Mouse (Mus musculus): Measurements from ENCODE around the gene Otof.
A peak's percentile ranks its signal among the peaks of the same experiment; 100 is the strongest.

Gene Otof

DNA sequence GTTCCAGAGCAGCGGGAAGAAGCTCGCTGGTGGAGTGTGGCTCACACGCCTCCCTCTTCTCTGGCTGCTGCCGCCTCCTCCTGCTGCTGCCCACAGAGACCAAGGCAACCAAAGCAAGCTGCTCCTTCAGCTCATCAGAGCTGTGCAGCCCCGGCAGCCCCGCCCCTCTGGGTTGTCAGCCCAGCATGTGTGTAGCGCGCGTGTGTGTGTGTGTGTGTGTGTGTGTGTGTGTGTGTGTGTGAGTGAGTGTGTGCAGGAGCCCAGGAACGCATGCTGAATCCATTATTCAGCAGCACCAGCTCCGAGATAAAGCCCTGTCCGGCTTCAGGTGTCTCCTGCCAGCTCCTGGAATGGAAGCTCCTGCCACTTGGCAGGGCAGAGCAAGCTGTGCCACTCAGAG, at the start of gene Otof:
Gene Otof, minus strand, starts transcription at position 112 of the 400 bp plus-strand sequence.
- no peak for DNase-seq (ENCODE audit: low spot score in 2 of 2)

DNA sequence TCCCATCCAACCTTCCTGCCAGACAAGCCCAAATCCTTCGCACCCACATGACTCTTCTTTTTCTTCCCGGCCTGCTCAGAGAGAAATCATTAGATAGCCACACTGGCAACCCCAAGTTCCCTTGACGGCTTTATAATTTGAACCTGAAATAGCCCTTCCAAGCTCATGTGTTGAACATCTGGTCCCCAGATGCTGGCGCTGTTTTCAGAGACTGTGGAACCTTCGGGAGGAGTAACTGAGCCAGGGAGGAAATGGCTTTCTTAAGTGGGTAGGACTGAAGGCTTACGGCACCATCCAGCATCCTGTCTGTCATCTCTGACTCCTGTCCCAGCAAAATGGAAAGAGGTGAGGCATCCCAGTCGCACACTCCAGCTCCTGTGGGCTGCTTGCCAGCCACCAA, 35.6 kb upstream of the Otof start:
- DNase-seq (ENCODE audit: low spot score in 2 of 2) = no peak

- no peak for DNase-seq (ENCODE audit: low spot score in 2 of 2)
Measured at GRCm38 (mm10) chr5:30496821-30497220, 35.1 kb upstream of the Otof start.

GRCm38 (mm10) chr5:30495288-30495687, 33.6 kb upstream of the Otof start:
- DNase-seq (ENCODE audit: low spot score in 2 of 2) = no peak

DNA sequence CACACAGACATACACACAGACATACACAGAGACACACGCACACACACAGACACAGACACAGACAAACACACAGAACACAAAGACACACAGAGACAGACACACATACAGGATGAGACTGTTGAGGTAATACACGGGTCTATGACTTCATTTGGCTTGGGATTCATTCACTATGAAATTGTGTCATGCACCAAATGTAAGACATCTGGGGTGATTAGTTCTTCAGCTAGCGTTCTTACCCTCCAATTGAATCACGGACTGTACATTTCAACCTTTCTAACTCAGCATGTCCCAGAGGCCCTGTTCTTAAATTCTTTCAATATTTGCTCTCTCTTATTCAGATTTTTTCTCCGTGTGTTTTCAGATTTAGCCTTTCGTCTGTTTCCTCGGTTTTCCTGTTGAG, 32.9 kb upstream of the Otof start:
- no peak for DNase-seq (ENCODE audit: low spot score in 2 of 2)

- DNase-seq (ENCODE audit: low spot score in 2 of 2) = no peak
Measured at GRCm38 (mm10) chr5:30493723-30494122, 32.0 kb upstream of the Otof start.

DNA sequence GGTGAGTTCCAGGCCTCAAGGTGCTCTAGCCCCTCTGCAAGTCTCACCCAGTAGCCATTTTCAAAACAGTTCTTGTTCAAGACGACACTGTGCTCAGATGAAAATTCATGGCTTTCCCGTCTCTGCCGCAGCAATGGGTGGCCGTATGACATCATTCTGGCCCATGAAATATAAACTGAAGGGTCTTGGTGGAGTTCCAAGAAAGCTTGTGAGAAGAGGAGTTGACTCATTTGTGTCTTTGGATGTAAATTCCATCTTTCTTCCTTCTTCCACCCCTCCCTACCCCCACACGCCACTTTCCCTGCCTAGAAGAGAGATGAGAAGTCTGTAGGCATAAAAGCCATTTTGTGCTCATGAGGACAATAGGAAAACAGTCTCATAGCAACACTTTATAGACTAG, 29.1 kb upstream of the Otof start:
- DNase-seq (ENCODE audit: low spot score in 2 of 2) = no peak

- no peak for DNase-seq (ENCODE audit: low spot score in 2 of 2)
Measured at GRCm38 (mm10) chr5:30490215-30490614, 28.5 kb upstream of the Otof start.

GRCm38 (mm10) chr5:30485136-30485535, 23.4 kb upstream of the Otof start:
- DNase-seq (ENCODE audit: low spot score in 2 of 2) = no peak

- DNase-seq (ENCODE audit: low spot score in 2 of 2) = no peak
Measured at GRCm38 (mm10) chr5:30484591-30484990, 22.9 kb upstream of the Otof start.

- DNase-seq (ENCODE audit: low spot score in 2 of 2) = no peak
Measured at GRCm38 (mm10) chr5:30483533-30483932, 21.8 kb upstream of the Otof start.

DNA sequence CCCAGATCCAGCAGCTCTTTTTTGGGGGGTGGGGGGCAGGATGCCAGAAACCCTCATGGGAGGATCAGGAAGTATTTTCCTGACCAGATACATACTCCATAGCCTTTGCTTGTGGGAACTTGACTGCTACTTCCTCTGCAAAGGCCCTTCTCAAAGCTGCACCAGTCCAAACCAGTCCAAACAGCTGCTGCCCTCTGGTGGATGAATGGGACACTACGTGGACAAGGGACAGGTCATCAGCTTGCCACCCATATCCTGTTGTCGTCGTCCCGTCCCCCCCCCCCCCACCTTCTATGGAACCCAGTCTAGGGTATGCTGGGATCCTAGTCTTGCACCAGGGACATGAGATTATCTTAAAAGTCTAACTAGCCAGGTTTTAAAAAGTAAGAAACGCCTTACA, 20.6 kb upstream of the Otof start:
- peak; percentile 14 to 21 for DNase-seq (ENCODE audit: low spot score in 2 of 2)

- DNase-seq (ENCODE audit: low spot score in 2 of 2) = no peak
Measured at GRCm38 (mm10) chr5:30476534-30476933, 14.8 kb upstream of the Otof start.

DNA sequence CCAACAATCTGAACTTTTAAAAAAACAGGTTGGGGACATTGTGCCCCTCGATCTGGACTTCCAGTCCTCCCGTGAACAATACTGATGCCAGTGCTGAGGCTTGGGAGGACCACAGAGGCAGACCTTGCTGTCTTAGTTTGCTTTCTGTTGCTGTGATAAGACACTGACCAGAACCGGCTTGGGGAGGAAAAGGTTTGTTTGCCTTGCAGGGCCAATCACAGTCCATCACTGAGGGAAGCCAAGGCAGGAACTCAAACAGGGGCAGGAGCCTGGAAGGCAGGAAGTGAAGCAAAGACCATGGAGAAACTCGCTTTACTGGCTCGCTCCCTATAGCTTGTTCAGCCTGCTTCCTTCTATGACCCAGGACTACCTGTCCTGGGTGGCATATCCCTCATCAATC, 10.4 kb upstream of the Otof start:
- DNase-seq (ENCODE audit: low spot score in 2 of 2) = no peak

GRCm38 (mm10) chr5:30470454-30470853, 8.7 kb upstream of the Otof start:
- no peak for DNase-seq (ENCODE audit: low spot score in 2 of 2)

- no peak for DNase-seq (ENCODE audit: low spot score in 2 of 2)
Measured at GRCm38 (mm10) chr5:30466315-30466714, 4.6 kb upstream of the Otof start.

- DNase-seq (ENCODE audit: low spot score in 2 of 2) = no peak
Measured at GRCm38 (mm10) chr5:30465861-30466260, 4.1 kb upstream of the Otof start, which contains the start of gene 1700001C02Rik. TSS of gene 1700001C02Rik (plus strand) at chr5:30466047.

- no peak for DNase-seq (ENCODE audit: low spot score in 2 of 2)
Measured at GRCm38 (mm10) chr5:30460155-30460554, 1.6 kb downstream of the Otof start.

DNA sequence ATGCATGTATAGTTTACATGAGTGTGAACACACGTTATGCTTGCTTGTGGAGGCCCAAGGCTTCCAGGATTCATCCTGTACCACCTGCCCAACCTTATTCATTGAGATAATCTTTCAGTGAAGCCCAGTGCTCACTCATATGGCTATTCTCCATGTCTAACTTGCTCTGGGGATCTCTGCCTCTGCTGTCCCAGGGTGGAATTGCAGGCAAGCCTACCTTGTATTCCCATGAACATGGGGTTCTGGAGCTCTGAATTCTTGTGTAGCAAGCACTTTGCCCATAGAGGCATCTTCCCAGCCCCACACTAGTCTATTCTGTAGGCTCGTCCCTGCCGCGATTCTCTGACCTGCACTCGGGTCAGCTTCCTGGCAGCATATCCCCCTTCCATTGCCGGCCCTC, 5.7 kb downstream of the Otof start:
- no peak for DNase-seq (ENCODE audit: low spot score in 2 of 2)

DNA sequence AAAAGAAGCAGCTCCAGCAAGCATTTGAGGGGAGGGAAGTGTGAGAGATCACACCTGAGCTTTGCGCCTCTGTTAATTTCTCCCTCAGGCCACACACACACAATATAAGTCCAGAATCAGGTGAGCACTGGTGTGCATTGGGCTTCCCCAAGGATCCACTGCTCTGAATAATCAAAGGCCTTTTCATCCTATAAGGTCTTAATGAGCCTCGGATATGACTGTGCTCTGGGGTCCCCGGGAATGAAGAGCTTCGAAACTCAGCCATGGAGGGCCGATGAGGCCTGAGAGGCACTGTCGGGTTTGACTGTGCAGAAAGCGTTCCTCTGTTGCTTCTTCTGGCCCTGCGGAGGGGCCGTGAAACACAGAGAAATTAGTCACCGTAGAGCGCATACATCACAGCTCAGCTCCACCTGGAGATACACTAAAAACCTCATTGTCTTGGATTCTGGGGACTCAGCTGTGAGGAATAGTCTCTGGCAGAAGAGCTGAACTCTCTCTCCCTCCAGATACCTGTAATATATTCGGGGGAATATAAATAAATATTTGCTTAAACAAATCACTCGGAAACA, 17.3 kb downstream of the Otof start:
- no peak for DNase-seq (ENCODE audit: low spot score in 2 of 2)

GRCm38 (mm10) chr5:30442196-30442595, 19.5 kb downstream of the Otof start:
- DNase-seq (ENCODE audit: low spot score in 2 of 2) = no peak

GRCm38 (mm10) chr5:30440308-30440906, 21.3 kb downstream of the Otof start:
- no peak for DNase-seq (ENCODE audit: low spot score in 2 of 2)

- DNase-seq (ENCODE audit: low spot score in 2 of 2) = no peak
Measured at GRCm38 (mm10) chr5:30438931-30439330, 22.8 kb downstream of the Otof start.

GRCm38 (mm10) chr5:30427406-30427805, 34.3 kb downstream of the Otof start:
- no peak for DNase-seq (ENCODE audit: low spot score in 2 of 2)

Measured in spleen, postnatal 36 days (tissue).